Mouse (Mus musculus) CH12.LX (cell line): ENCODE measurements at regions not wholly inside any gene's neighbourhood (a gene's known extent, or its start where the extent isn't known, plus 50 kb on each side); places are given as distances from the start of the nearest gene placed in this dataset.
A peak's percentile ranks its signal among the peaks of the same experiment; 100 is the strongest.

Experiments
- BHLHE40 ChIP-seq: IDR thresholded peaks from 2 replicates; pipeline ENCODE4 v1.6.1; 2011; ENCODE audit warnings: mild to moderate bottlenecking, low read depth, low read length, improper control_type of control experiment
- CTCF ChIP-seq, 2 experiments: IDR thresholded peaks in 1 of 2; conservative IDR thresholded peaks in 1 of 2; 2 replicates each; pipeline ENCODE4 v1.5.1; 2011 to 2012; ENCODE audit warnings: low read depth in 2 of 2, low read length in 2 of 2, improper control_type of control experiment in 1 of 2, inconsistent platforms in 1 of 2, mild to moderate bottlenecking in 1 of 2, moderate library complexity in 1 of 2
- ELF1 ChIP-seq: IDR thresholded peaks from 2 replicates; pipeline ENCODE4 v1.6.1; 2014; ENCODE audit warnings: low read depth, mild to moderate bottlenecking, inconsistent platforms, low read length, improper control_type of control experiment
- JUND ChIP-seq: conservative IDR thresholded peaks from 2 replicates; pipeline ENCODE4 v1.6.1; 2011; ENCODE audit warnings: low read depth, low read length, improper control_type of control experiment
- MAX ChIP-seq: IDR thresholded peaks from 2 replicates; pipeline ENCODE4 v1.6.1; 2011; ENCODE audit warnings: low read length, improper control_type of control experiment
- MAZ ChIP-seq: IDR thresholded peaks from 2 replicates; pipeline ENCODE4 v1.6.1; 2012; ENCODE audit warnings: low read depth, mild to moderate bottlenecking, inconsistent platforms, low read length, improper control_type of control experiment, moderate library complexity
- NRF1 ChIP-seq: IDR thresholded peaks from 2 replicates; pipeline ENCODE4 v1.6.1; 2014; ENCODE audit warnings: low read depth, mild to moderate bottlenecking, inconsistent platforms, low read length, improper control_type of control experiment, moderate library complexity
- POLR2A ChIP-seq: IDR thresholded peaks from 2 replicates; pipeline ENCODE4 v1.6.1; 2011; ENCODE audit warnings: low read depth, mild to moderate bottlenecking, improper control_type of control experiment, low read length
- SIN3A ChIP-seq: IDR thresholded peaks from 2 replicates; pipeline ENCODE4 v1.6.1; 2012; ENCODE audit warnings: low read length, improper control_type of control experiment, inconsistent platforms
- TBP ChIP-seq: conservative IDR thresholded peaks from 2 replicates; pipeline ENCODE4 v1.6.1; 2011; ENCODE audit warnings: low read depth, low read length, improper control_type of control experiment
- USF1 ChIP-seq: IDR thresholded peaks from 2 replicates; pipeline ENCODE4 v1.6.1; 2014; ENCODE audit warnings: low read depth, mild to moderate bottlenecking, inconsistent platforms, low read length, improper control_type of control experiment
- ZKSCAN1 ChIP-seq: IDR thresholded peaks from 2 replicates; pipeline ENCODE4 v1.6.1; 2012; ENCODE audit warnings: low read depth, inconsistent platforms, low read length, improper control_type of control experiment, borderline replicate concordance
- ZNF384 ChIP-seq: IDR thresholded peaks from 2 replicates; pipeline ENCODE4 v1.6.1; 2012; ENCODE audit warnings: low read depth, low read length, improper control_type of control experiment, inconsistent platforms

GRCm38 (mm10) chr8:86364898-86365297 lies 215.6 kb downstream of the Abcc12 start:
- TF ChIP-seq POLR2A (no peak), MAX (no peak), USF1 (no peak), CTCF (conservative IDR thresholded peaks at IDR 0.05 in 1 of 2, IDR thresholded peaks at IDR 0.05 in 1 of 2; ENCODE audit: low read depth in 2 of 2, low read length in 2 of 2) (peak; percentile 26 to 58; a peak in 3 of 4 replicates), TBP (no peak), ZNF384 (no peak), JUND (no peak), BHLHE40 (no peak), MAZ (no peak), NRF1 (no peak), ELF1 (no peak), SIN3A (no peak), ZKSCAN1 (no peak)
